In genomic region chr17:35342711-35343476, GRCm38 (mm10) we compare ENCODE assay signal across 8 mouse cellular contexts. TPM values are rescaled to one million over a fixed set of nuclear protein-coding genes. Genes with fewer than 3 reads are reported as not detected.
DNase-seq lines count a peak whose midpoint lies in the region; ATAC-seq and TF ChIP-seq lines count a peak whose summit lies in the region.

No protein-coding gene starts in this region.

- ATAC-seq in heart, embryonic 13.5 days (ENCODE audit: extremely low read depth, insufficient number of reproducible peaks, low FRiP score, low TSS enrichment): no peak
- no peak for ATAC-seq in embryonic facial prominence, embryonic 12.5 days (ENCODE audit: insufficient number of reproducible peaks, insufficient read depth, low FRiP score, low TSS enrichment)

- peaks cover 67% of the 10 kb centered on the region for H3K27me3 ChIP-seq in heart, embryonic 13.5 days (replicated peaks)
- H3K27me3 ChIP-seq in embryonic facial prominence, embryonic 12.5 days: peaks cover 58% of the 10 kb centered on the region

- H3K4me1 ChIP-seq in heart, embryonic 13.5 days: peaks cover 15% of the 10 kb centered on the region
- H3K4me1 ChIP-seq in embryonic facial prominence, embryonic 12.5 days: peaks cover 10% of the 10 kb centered on the region
- H3K4me1 ChIP-seq in lung, adult 2 months (ENCODE audit: control insufficient read depth, insufficient read depth, low read length): peaks cover 4% of the 10 kb centered on the region; the same call in 1 of the 2 replicates
- peaks cover 12% of the 10 kb centered on the region for H3K4me1 ChIP-seq in olfactory bulb, adult 2 months (ENCODE audit: control insufficient read depth, insufficient read depth, low read length)

- TF ChIP-seq POLR2A in lung, adult 2 months (IDR thresholded peaks at IDR 0.05; ENCODE audit: borderline replicate concordance, extremely low read depth, low read depth, low read length): peak; percentile 38; the same call in 1 of the 2 replicates
- no peak for TF ChIP-seq POLR2A in olfactory bulb, adult 2 months (IDR thresholded peaks at IDR 0.05; ENCODE audit: insufficient read depth, low read depth, low read length)

- peak overlapping the region; percentile 88 for H3K4me2 ChIP-seq in heart, embryonic 13.5 days
- peak overlapping the region; percentile 68 for H3K4me2 ChIP-seq in embryonic facial prominence, embryonic 12.5 days (replicated peaks)

- WGBS in heart, embryonic 13.5 days: 3% methylated on average over 46 of the region's 46 CpGs
- 3% methylated on average over 44 of the region's 46 CpGs for WGBS in embryonic facial prominence, embryonic 12.5 days
- WGBS in lung, adult 2 months: 3% methylated on average over 41 of the region's 46 CpGs
- 6% methylated on average over 46 of the region's 46 CpGs for WGBS in olfactory bulb, adult 2 months

- peak overlapping the region; percentile 54 for H3K4me3 ChIP-seq in heart, embryonic 13.5 days
- peak overlapping the region; percentile 39 for H3K4me3 ChIP-seq in embryonic facial prominence, embryonic 12.5 days
- peak overlapping the region; percentile 58 for H3K4me3 ChIP-seq in lung, adult 2 months (replicated peaks; ENCODE audit: extremely low read depth, low read depth, low read length)
- H3K4me3 ChIP-seq in olfactory bulb, adult 2 months (ENCODE audit: insufficient read depth, low read depth, low read length): peak overlapping the region; percentile 40

- no peak for TF ChIP-seq CTCF in lung, adult 2 months (IDR thresholded peaks at IDR 0.05; ENCODE audit: insufficient read depth, low read length)
- TF ChIP-seq CTCF in olfactory bulb, adult 2 months (IDR thresholded peaks at IDR 0.05; ENCODE audit: insufficient read depth, low read depth, low read length): no peak

- no peak for DNase-seq in heart, adult 8-10 months (ENCODE audit: low spot score)
- peak; percentile 30 for DNase-seq in kidney, adult 18-20 months
- peak; percentile 56 for DNase-seq in lung, adult 2 months
- no peak for DNase-seq in left cerebral cortex, adult 18-20 months (ENCODE audit: low spot score in 2 of 2)
- DNase-seq in Muller cell, postnatal 12 days (ENCODE audit: inconsistent ontology term): no peak

- no peaks in the 10 kb centered on the region for H3K36me3 ChIP-seq in heart, embryonic 13.5 days
- no peaks in the 10 kb centered on the region for H3K36me3 ChIP-seq in embryonic facial prominence, embryonic 12.5 days

- H3K27ac ChIP-seq in heart, embryonic 13.5 days (replicated peaks): no peak overlapping the region
- no peak overlapping the region for H3K27ac ChIP-seq in embryonic facial prominence, embryonic 12.5 days
- no peak overlapping the region for H3K27ac ChIP-seq in olfactory bulb, adult 2 months (ENCODE audit: insufficient read depth, low read depth, low read length)

- H3K9me3 ChIP-seq in heart, embryonic 13.5 days: no peaks in the 10 kb centered on the region
- no peaks in the 10 kb centered on the region for H3K9me3 ChIP-seq in embryonic facial prominence, embryonic 12.5 days

- H3K9ac ChIP-seq in heart, embryonic 13.5 days: peak overlapping the region; percentile 70
- H3K9ac ChIP-seq in embryonic facial prominence, embryonic 12.5 days: peak overlapping the region; percentile 36; the same call in 1 of the 2 replicates

RNA-seq across cellular contexts. Expression of gene H2-Q2, which starts 0.9 kb away (rescaled TPM):
- polyA plus RNA-seq in heart, embryonic 13.5 days (2015; fragmentation: Nextera tagmentation; extraction: Ambion mirVana): 3.3 and 3.4 TPM in 2 replicates
- total RNA-seq in heart, adult 8-10 months (2022): 1 to 10 TPM in 2 of 4 experiments, under 1 TPM in 2; 0.84 to 1.3 (median 1.1) TPM
- polyA plus RNA-seq in embryonic facial prominence, embryonic 12.5 days (2016; fragmentation: Nextera tagmentation; extraction: Ambion mirVana): 0.38 and 0.40 TPM in 2 replicates
- 6.4 and 6.6 TPM in 2 replicates for polyA plus RNA-seq in lung, adult 2 months (2012; rRNA removed)
- polyA plus RNA-seq in olfactory bulb, adult 2 months (2012; ENCODE audit: insufficient read depth, insufficient read length, low replicate concordance, missing spikeins): not detected in 2 replicates
- total RNA-seq in left cerebral cortex, adult 18-20 months (2021): under 1 TPM; 0.44 to 0.82 TPM

RNA-seq across cellular contexts. Expression of gene H2-Q1, which starts 22.7 kb away (rescaled TPM):
- polyA plus RNA-seq in heart, embryonic 13.5 days (2015; fragmentation: Nextera tagmentation; extraction: Ambion mirVana): 0.19 and 0.29 TPM in 2 replicates
- total RNA-seq in heart, adult 8-10 months (2022): 1 to 10 TPM in 3 of 4 experiments, under 1 TPM in 1; 0.53 to 1.5 (median 1.4) TPM
- polyA plus RNA-seq in embryonic facial prominence, embryonic 12.5 days (2016; fragmentation: Nextera tagmentation; extraction: Ambion mirVana): not detected in 2 replicates
- 0.49 and 0.71 TPM in 2 replicates for polyA plus RNA-seq in lung, adult 2 months (2012; rRNA removed)
- not detected in 2 replicates for polyA plus RNA-seq in olfactory bulb, adult 2 months (2012; ENCODE audit: insufficient read depth, insufficient read length, low replicate concordance, missing spikeins)
- 1 to 10 TPM in 1 of 2 experiments, under 1 TPM in 1; 0.79 to 1.2 TPM for total RNA-seq in left cerebral cortex, adult 18-20 months (2021)

RNA-seq across cellular contexts. Expression of gene H2-Q4, which starts 36.5 kb away (rescaled TPM):
- polyA plus RNA-seq in heart, embryonic 13.5 days (2015; fragmentation: Nextera tagmentation; extraction: Ambion mirVana): 2.6 and 2.9 TPM in 2 replicates
- 10 to 100 TPM; 14.6 to 22.3 (median 16.7) TPM for total RNA-seq in heart, adult 8-10 months (2022)
- polyA plus RNA-seq in embryonic facial prominence, embryonic 12.5 days (2016; fragmentation: Nextera tagmentation; extraction: Ambion mirVana): 2.0 and 2.2 TPM in 2 replicates
- 152 and 267 TPM in 2 replicates for polyA plus RNA-seq in lung, adult 2 months (2012; rRNA removed)
- not detected in 2 replicates for polyA plus RNA-seq in olfactory bulb, adult 2 months (2012; ENCODE audit: insufficient read depth, insufficient read length, low replicate concordance, missing spikeins)
- 1 to 10 TPM; 2.9 to 4.1 TPM for total RNA-seq in left cerebral cortex, adult 18-20 months (2021)

Comparison
In these comparisons a context has a peak if more than half of its experiments do, and no peak if none do; other contexts are left out.
1. DNase-seq: peak in kidney, adult 18-20 months (single experiment) and lung, adult 2 months (single experiment); none in heart, adult 8-10 months (single experiment), left cerebral cortex, adult 18-20 months (0 of 2) and Muller cell, postnatal 12 days (single experiment).
2. RNA of gene H2-Q4, which starts 36.5 kb away (polyA plus RNA-seq): 152 to 267 TPM in lung, adult 2 months and not detected in olfactory bulb, adult 2 months; 2.6 to 2.9 TPM in heart, embryonic 13.5 days and 2.0 to 2.2 TPM in embryonic facial prominence, embryonic 12.5 days; every median in the first group is over 10 times any median in the second.
3. Peak in every context shown above with its lines, with median percentiles within 50 percentile points of each other: H3K4me3 ChIP-seq.